In the genomic region with DNA sequence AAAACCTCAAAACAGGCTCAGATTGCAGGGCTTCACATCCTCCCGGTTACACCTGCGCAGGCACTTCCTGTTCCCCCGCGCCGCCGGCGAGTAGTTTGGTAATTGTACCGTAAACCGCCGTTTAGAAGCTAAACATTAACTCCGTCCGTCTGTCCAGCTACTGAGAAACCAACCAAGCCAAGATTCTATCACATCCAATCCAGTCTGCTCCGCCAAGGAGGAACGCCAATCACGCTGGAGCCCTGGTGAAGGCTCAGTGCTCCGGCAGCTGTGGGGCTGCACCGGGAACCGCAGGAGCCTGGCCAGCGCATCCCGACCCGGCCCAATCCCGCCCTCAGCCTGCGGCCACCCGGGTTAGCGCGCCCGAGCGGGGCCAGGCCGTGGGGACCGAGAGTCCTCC, we compare ENCODE assay signal across 8 mouse cellular contexts. TPM values are rescaled to one million over a fixed set of nuclear protein-coding genes. Genes with fewer than 3 reads are reported as not detected.
DNase-seq lines count a peak whose midpoint lies in the region; ATAC-seq and TF ChIP-seq lines count a peak whose summit lies in the region.

No protein-coding gene starts in this region.

- WGBS in liver, embryonic 12.5 days (ENCODE audit: insufficient replicate concordance) = 0% methylated on average over 30 of the region's 30 CpGs
- WGBS in neural tube, embryonic 13.5 days = under 1% methylated on average over 30 of the region's 30 CpGs

- peak; percentile 29 for DNase-seq in ovary, postnatal 14 days (ENCODE audit: low spot score)
- DNase-seq in ovary, adult 18-20 months (ENCODE audit: low spot score) = no peak
- no peak for DNase-seq in adrenal gland, adult 18-20 months (ENCODE audit: low spot score in 2 of 2)

- H3K4me1 ChIP-seq in bone marrow macrophage, adult 2 months (ENCODE audit: control insufficient read depth, insufficient read depth, low read length) = peaks cover 12% of the 10 kb centered on the region
- peaks cover 20% of the 10 kb centered on the region for H3K4me1 ChIP-seq in liver, embryonic 12.5 days
- peaks cover 13% of the 10 kb centered on the region; the same call in 1 of the 2 replicates for H3K4me1 ChIP-seq in neural tube, embryonic 13.5 days (replicated peaks)

- H3K9ac ChIP-seq in liver, embryonic 12.5 days = peak overlapping the region; percentile 88
- peak overlapping the region; percentile 79 for H3K9ac ChIP-seq in neural tube, embryonic 13.5 days

- ATAC-seq in granulocyte monocyte progenitor cell, adult 5-6 weeks (replicated peaks; ENCODE audit: poor library complexity, severe bottlenecking) = peak; percentile 67
- peak; percentile 78 for ATAC-seq in liver, embryonic 12.5 days
- peak; percentile 91 for ATAC-seq in neural tube, embryonic 13.5 days (ENCODE audit: low read depth)
- ATAC-seq in cerebellum, adult (ENCODE audit: insufficient number of reproducible peaks, low FRiP score, low TSS enrichment) = no peak

- H3K27ac ChIP-seq in bone marrow macrophage, adult 2 months (ENCODE audit: insufficient read depth, low read depth, low read length) = peak overlapping the region; percentile 59
- peak overlapping the region; percentile 92 for H3K27ac ChIP-seq in liver, embryonic 12.5 days
- H3K27ac ChIP-seq in neural tube, embryonic 13.5 days (replicated peaks) = peak overlapping the region; percentile 96

- H3K36me3 ChIP-seq in liver, embryonic 12.5 days = peaks cover 4% of the 10 kb centered on the region; the same call in 1 of the 2 replicates
- peaks cover 3% of the 10 kb centered on the region; the same call in 1 of the 2 replicates for H3K36me3 ChIP-seq in neural tube, embryonic 13.5 days

- TF ChIP-seq POLR2A in bone marrow macrophage, adult 2 months (IDR thresholded peaks at IDR 0.05; ENCODE audit: borderline replicate concordance, low read depth, low read length) = no peak

- H3K9me3 ChIP-seq in liver, embryonic 12.5 days (replicated peaks) = no peaks in the 10 kb centered on the region
- H3K9me3 ChIP-seq in neural tube, embryonic 13.5 days = no peaks in the 10 kb centered on the region

- no peak for TF ChIP-seq CTCF in bone marrow macrophage, adult 2 months (IDR thresholded peaks at IDR 0.05; ENCODE audit: low read depth, low read length)

- H3K4me2 ChIP-seq in liver, embryonic 12.5 days = peak overlapping the region; percentile 97
- peak overlapping the region; percentile 76 for H3K4me2 ChIP-seq in neural tube, embryonic 13.5 days

- H3K27me3 ChIP-seq in liver, embryonic 12.5 days (replicated peaks) = no peaks in the 10 kb centered on the region
- no peaks in the 10 kb centered on the region for H3K27me3 ChIP-seq in neural tube, embryonic 13.5 days

- peak overlapping the region; percentile 90 for H3K4me3 ChIP-seq in bone marrow macrophage, adult 2 months (ENCODE audit: insufficient read depth, low read length)
- peak overlapping the region; percentile 80 for H3K4me3 ChIP-seq in liver, embryonic 12.5 days
- peak overlapping the region; percentile 76 for H3K4me3 ChIP-seq in neural tube, embryonic 13.5 days

RNA-seq across cellular contexts. Expression of a gene that starts 0.5 kb away (rescaled TPM):
- polyA plus RNA-seq in bone marrow macrophage, adult 2 months (2012; ENCODE audit: insufficient read depth, insufficient read length, missing spikeins) = 3.3 and 3.9 TPM in 2 replicates
- total RNA-seq in granulocyte monocyte progenitor cell, adult 5-6 weeks (2014; fragmentation: Nextera tagmentation) = 5.8 and 8.3 TPM in 2 replicates
- total RNA-seq in granulocyte monocyte progenitor cell, adult 5-6 weeks (2017) = 4.6 and 4.9 TPM in 2 replicates
- 2.2 and 2.9 TPM in 2 replicates for polyA plus RNA-seq in liver, embryonic 12.5 days (2016; fragmentation: Nextera tagmentation; extraction: Ambion mirVana)
- 6.4 and 7.0 TPM in 2 replicates for polyA plus RNA-seq in neural tube, embryonic 13.5 days (2015; fragmentation: Nextera tagmentation; extraction: Ambion mirVana)
- 10 to 100 TPM; 24.8 to 28.2 TPM for total RNA-seq in adrenal gland, adult 18-20 months (2021)

RNA-seq across cellular contexts. Expression of a gene that starts 51.0 kb away (rescaled TPM):
- not detected in 2 replicates for polyA plus RNA-seq in bone marrow macrophage, adult 2 months (2012; ENCODE audit: insufficient read depth, insufficient read length, missing spikeins)
- total RNA-seq in granulocyte monocyte progenitor cell, adult 5-6 weeks (2014; fragmentation: Nextera tagmentation) = not detected in 2 replicates
- total RNA-seq in granulocyte monocyte progenitor cell, adult 5-6 weeks (2017) = not detected in 2 replicates
- 0.15 and 0.28 TPM in 2 replicates for polyA plus RNA-seq in liver, embryonic 12.5 days (2016; fragmentation: Nextera tagmentation; extraction: Ambion mirVana)
- 0.81 and 3.4 TPM in 2 replicates for polyA plus RNA-seq in neural tube, embryonic 13.5 days (2015; fragmentation: Nextera tagmentation; extraction: Ambion mirVana)
- under 1 TPM in 1 of 2 experiments, not detected in 1; 0.42 TPM for total RNA-seq in adrenal gland, adult 18-20 months (2021)

RNA-seq across cellular contexts. Expression of a gene that starts 59.8 kb away (rescaled TPM):
- polyA plus RNA-seq in bone marrow macrophage, adult 2 months (2012; ENCODE audit: insufficient read depth, insufficient read length, missing spikeins) = 61.9 and 73.6 TPM in 2 replicates
- total RNA-seq in granulocyte monocyte progenitor cell, adult 5-6 weeks (2014; fragmentation: Nextera tagmentation) = 87.5 and 95.1 TPM in 2 replicates
- 34.8 and 40.8 TPM in 2 replicates for total RNA-seq in granulocyte monocyte progenitor cell, adult 5-6 weeks (2017)
- polyA plus RNA-seq in liver, embryonic 12.5 days (2016; fragmentation: Nextera tagmentation; extraction: Ambion mirVana) = 129 and 134 TPM in 2 replicates
- polyA plus RNA-seq in neural tube, embryonic 13.5 days (2015; fragmentation: Nextera tagmentation; extraction: Ambion mirVana) = 105 and 110 TPM in 2 replicates
- 10 to 100 TPM; 51.6 to 53.2 TPM for total RNA-seq in adrenal gland, adult 18-20 months (2021)
